In genomic region chr15:79685141-79685641, GRCm38 (mm10) we compare ENCODE assay signal across 9 mouse cellular contexts. TPM values are rescaled to one million over a fixed set of nuclear protein-coding genes. Genes with fewer than 3 reads are reported as not detected.
DNase-seq lines count a peak whose midpoint lies in the region; ATAC-seq and TF ChIP-seq lines count a peak whose summit lies in the region.
"Had no signal": no experiment of that assay in that cellular context is flagged by ENCODE, and none has a peak within 500 bp of the region (broad histone marks: within the 10 kb centered on the region; RNA-seq: fewer than 3 reads in every experiment).

No protein-coding gene starts in this region.

- H3K27ac ChIP-seq in liver, adult 2 months (replicated peaks; ENCODE audit: insufficient read depth, low read depth, low read length): peak overlapping the region; percentile 45
- H3K27ac ChIP-seq in forebrain, embryonic 13.5 days: no peak overlapping the region
- no peak overlapping the region for H3K27ac ChIP-seq in neural tube, embryonic 14.5 days (ENCODE audit: low read depth, low read length)
- H3K27ac ChIP-seq: macrophage had no signal

- peak overlapping the region; percentile 50; the same call in 1 of the 2 replicates for H3K9ac ChIP-seq in liver, adult 2 months (ENCODE audit: low read depth, low read length)
- peak overlapping the region; percentile 92 for H3K9ac ChIP-seq in forebrain, embryonic 13.5 days
- H3K9ac ChIP-seq in neural tube, embryonic 14.5 days (replicated peaks; ENCODE audit: low read depth, low read length): 0 out of 2 replicates have a peak overlapping the region, but pooled peaks have one; percentile 34

- peak overlapping the region; percentile 28 for H3K4me3 ChIP-seq in liver, adult 2 months (ENCODE audit: insufficient read depth, low read depth, low read length)
- peak overlapping the region; percentile 95 for H3K4me3 ChIP-seq in forebrain, embryonic 13.5 days
- peak overlapping the region; percentile 91 for H3K4me3 ChIP-seq in neural tube, embryonic 14.5 days (ENCODE audit: low read depth, low read length)

- no peak for TF ChIP-seq POLR2A in liver, adult 2 months (IDR thresholded peaks at IDR 0.05; ENCODE audit: extremely low read depth, insufficient read depth, low read length)

- intact Hi-C loops in gastrocnemius, postnatal 14 days (cut with DNase I; ENCODE audit: low total_unique reads): no loop called here
- intact Hi-C loops in gastrocnemius, postnatal 36 days (cut with DNase I): no loop called here

- no peak for TF ChIP-seq CTCF in liver, adult 2 months (IDR thresholded peaks at IDR 0.05; ENCODE audit: low read depth, low read length)

- WGBS in liver, adult 2 months: 14% methylated on average over 6 of the region's 6 CpGs
- WGBS in forebrain, embryonic 13.5 days: 59% methylated on average over 6 of the region's 6 CpGs
- 46% methylated on average over 6 of the region's 6 CpGs for WGBS in neural tube, embryonic 14.5 days

- ATAC-seq in forebrain, embryonic 13.5 days: no peak
- ATAC-seq in neural tube, embryonic 14.5 days (ENCODE audit: low read depth): no peak
- ATAC-seq in megakaryocyte-erythroid progenitor cell, adult 5-6 weeks (replicated peaks; ENCODE audit: low FRiP score, low TSS enrichment, poor library complexity, severe bottlenecking): no peak

- H3K27me3 ChIP-seq in liver, adult 2 months (ENCODE audit: control insufficient read depth, insufficient read depth, low read length): no peaks in the 10 kb centered on the region
- no peaks in the 10 kb centered on the region for H3K27me3 ChIP-seq in forebrain, embryonic 13.5 days
- no peaks in the 10 kb centered on the region for H3K27me3 ChIP-seq in neural tube, embryonic 14.5 days (ENCODE audit: control insufficient read depth, insufficient read depth, low read length)

- peaks cover 46% of the 10 kb centered on the region for H3K4me1 ChIP-seq in liver, adult 2 months (ENCODE audit: control insufficient read depth, insufficient read depth, low read length)
- H3K4me1 ChIP-seq in forebrain, embryonic 13.5 days: peaks cover 57% of the 10 kb centered on the region
- H3K4me1 ChIP-seq in neural tube, embryonic 14.5 days (ENCODE audit: control insufficient read depth, insufficient read depth, low read length): peaks cover 47% of the 10 kb centered on the region

- peaks cover 28% of the 10 kb centered on the region; the same call in 1 of the 2 replicates for H3K79me2 ChIP-seq in liver, adult 2 months (ENCODE audit: control insufficient read depth, insufficient read depth, low read length)

- no peaks in the 10 kb centered on the region for H3K9me3 ChIP-seq in forebrain, embryonic 13.5 days (replicated peaks)
- H3K9me3 ChIP-seq in neural tube, embryonic 14.5 days (ENCODE audit: control insufficient read depth, low read length): no peaks in the 10 kb centered on the region

- DNase-seq in liver, adult 2 months (ENCODE audit: extremely low read depth, low read depth, low spot score): peak; percentile 76
- DNase-seq in liver: no peak
- DNase-seq in kidney, postnatal 14 days: peak; percentile 62
- DNase-seq in gastrocnemius, postnatal 14 days: no peak
- no peak for DNase-seq in gastrocnemius, postnatal 36 days

- peak overlapping the region; percentile 85 for H3K4me2 ChIP-seq in forebrain, embryonic 13.5 days
- H3K4me2 ChIP-seq in neural tube, embryonic 14.5 days (ENCODE audit: low read depth, low read length): peak overlapping the region; percentile 71

- H3K36me3 ChIP-seq in liver, adult 2 months (ENCODE audit: control insufficient read depth, insufficient read depth, low read length): no peaks in the 10 kb centered on the region
- no peaks in the 10 kb centered on the region for H3K36me3 ChIP-seq in forebrain, embryonic 13.5 days (ENCODE audit: poor library complexity, severe bottlenecking)
- H3K36me3 ChIP-seq in neural tube, embryonic 14.5 days (ENCODE audit: control insufficient read depth, insufficient read depth, low read length): no peaks in the 10 kb centered on the region

RNA-seq across cellular contexts. Expression of gene Josd1, which starts 2.5 kb away (rescaled TPM):
- 19.0 and 25.6 TPM in 2 replicates for total RNA-seq in liver, adult 2 months (2014; rRNA removed)
- polyA plus RNA-seq in liver, adult 2 months (2012; rRNA removed): 21.9 and 22.6 TPM in 2 replicates
- 17.9 and 18.7 TPM in 2 replicates for polyA plus RNA-seq in forebrain, embryonic 13.5 days (2015; fragmentation: Nextera tagmentation; extraction: Ambion mirVana)
- polyA plus RNA-seq in neural tube, embryonic 14.5 days (2014; fragmentation: Nextera tagmentation; extraction: Ambion mirVana): 16.0 and 18.3 TPM in 2 replicates
- 43.6 and 59.8 TPM in 2 replicates for total RNA-seq in megakaryocyte-erythroid progenitor cell, adult 5-6 weeks (2014; fragmentation: Nextera tagmentation)
- total RNA-seq in megakaryocyte-erythroid progenitor cell, adult 5-6 weeks (2017): 43.8 and 49.8 TPM in 2 replicates
- 10 to 100 TPM in 1 of 2 experiments, 1 to 10 TPM in 1; 9.8 to 11.1 TPM for total RNA-seq in gastrocnemius, postnatal 14 days (2021)
- 10 to 100 TPM; 12.1 to 13.3 TPM for total RNA-seq in gastrocnemius, postnatal 36 days (2021)

RNA-seq across cellular contexts. Expression of gene Gtpbp1, which starts 5.5 kb away (rescaled TPM):
- total RNA-seq in liver, adult 2 months (2014; rRNA removed): 8.1 and 8.5 TPM in 2 replicates
- 12.8 and 13.2 TPM in 2 replicates for polyA plus RNA-seq in liver, adult 2 months (2012; rRNA removed)
- polyA plus RNA-seq in forebrain, embryonic 13.5 days (2015; fragmentation: Nextera tagmentation; extraction: Ambion mirVana): 47.2 and 50.9 TPM in 2 replicates
- polyA plus RNA-seq in neural tube, embryonic 14.5 days (2014; fragmentation: Nextera tagmentation; extraction: Ambion mirVana): 37.5 and 41.2 TPM in 2 replicates
- total RNA-seq in megakaryocyte-erythroid progenitor cell, adult 5-6 weeks (2014; fragmentation: Nextera tagmentation): 73.3 and 79.3 TPM in 2 replicates
- total RNA-seq in megakaryocyte-erythroid progenitor cell, adult 5-6 weeks (2017): 99.5 and 126 TPM in 2 replicates
- 10 to 100 TPM; 17.7 to 18.0 TPM for total RNA-seq in gastrocnemius, postnatal 14 days (2021)
- 10 to 100 TPM; 22.5 to 24.2 TPM for total RNA-seq in gastrocnemius, postnatal 36 days (2021)

RNA-seq across cellular contexts. Expression of gene Tomm22, which starts 14.5 kb away (rescaled TPM):
- total RNA-seq in liver, adult 2 months (2014; rRNA removed): 46.0 and 52.8 TPM in 2 replicates
- polyA plus RNA-seq in liver, adult 2 months (2012; rRNA removed): 22.2 and 23.9 TPM in 2 replicates
- 288 TPM in 2 replicates for polyA plus RNA-seq in forebrain, embryonic 13.5 days (2015; fragmentation: Nextera tagmentation; extraction: Ambion mirVana)
- polyA plus RNA-seq in neural tube, embryonic 14.5 days (2014; fragmentation: Nextera tagmentation; extraction: Ambion mirVana): 253 TPM in 2 replicates
- total RNA-seq in megakaryocyte-erythroid progenitor cell, adult 5-6 weeks (2014; fragmentation: Nextera tagmentation): 195 and 205 TPM in 2 replicates
- total RNA-seq in megakaryocyte-erythroid progenitor cell, adult 5-6 weeks (2017): 85.4 and 108 TPM in 2 replicates
- total RNA-seq in gastrocnemius, postnatal 14 days (2021): 10 to 100 TPM; 78.3 to 80.4 TPM
- total RNA-seq in gastrocnemius, postnatal 36 days (2021): 10 to 100 TPM; 56.5 to 60.2 TPM

RNA-seq across cellular contexts. Expression of gene Cby1, which starts 26.2 kb away (rescaled TPM):
- 6.6 and 6.8 TPM in 2 replicates for total RNA-seq in liver, adult 2 months (2014; rRNA removed)
- polyA plus RNA-seq in liver, adult 2 months (2012; rRNA removed): 3.3 and 4.4 TPM in 2 replicates
- polyA plus RNA-seq in forebrain, embryonic 13.5 days (2015; fragmentation: Nextera tagmentation; extraction: Ambion mirVana): 103 and 109 TPM in 2 replicates
- 78.0 and 85.6 TPM in 2 replicates for polyA plus RNA-seq in neural tube, embryonic 14.5 days (2014; fragmentation: Nextera tagmentation; extraction: Ambion mirVana)
- total RNA-seq in megakaryocyte-erythroid progenitor cell, adult 5-6 weeks (2014; fragmentation: Nextera tagmentation): 18.3 and 32.9 TPM in 2 replicates
- 57.0 and 65.7 TPM in 2 replicates for total RNA-seq in megakaryocyte-erythroid progenitor cell, adult 5-6 weeks (2017)
- 10 to 100 TPM; 17.2 to 18.0 TPM for total RNA-seq in gastrocnemius, postnatal 14 days (2021)
- total RNA-seq in gastrocnemius, postnatal 36 days (2021): 10 to 100 TPM; 12.1 to 14.5 TPM

RNA-seq across cellular contexts. Expression of gene Fam227a, which starts 26.4 kb away (rescaled TPM):
- 0.83 and 1.1 TPM in 2 replicates for total RNA-seq in liver, adult 2 months (2014; rRNA removed)
- polyA plus RNA-seq in liver, adult 2 months (2012; rRNA removed): 0.14 and 0.20 TPM in 2 replicates
- 5.8 and 6.3 TPM in 2 replicates for polyA plus RNA-seq in forebrain, embryonic 13.5 days (2015; fragmentation: Nextera tagmentation; extraction: Ambion mirVana)
- 6.1 and 7.8 TPM in 2 replicates for polyA plus RNA-seq in neural tube, embryonic 14.5 days (2014; fragmentation: Nextera tagmentation; extraction: Ambion mirVana)
- 1.1 and 11.4 TPM in 2 replicates for total RNA-seq in megakaryocyte-erythroid progenitor cell, adult 5-6 weeks (2014; fragmentation: Nextera tagmentation)
- 2.2 TPM in 1 of 2 replicates, not detected in the other for total RNA-seq in megakaryocyte-erythroid progenitor cell, adult 5-6 weeks (2017)
- total RNA-seq in gastrocnemius, postnatal 14 days (2021): 1 to 10 TPM in 1 of 2 experiments, under 1 TPM in 1; 0.53 to 1.4 TPM
- under 1 TPM; 0.81 to 0.87 TPM for total RNA-seq in gastrocnemius, postnatal 36 days (2021)

Comparison
In these comparisons a context has a peak if more than half of its experiments do, and no peak if none do; other contexts are left out.
1. DNase-seq: peak in liver, adult 2 months (single experiment) and kidney, postnatal 14 days (single experiment); none in liver (single experiment), gastrocnemius, postnatal 14 days (single experiment) and gastrocnemius, postnatal 36 days (0 of 2).
2. H3K4me3 ChIP-seq: peak in every context shown above with its lines; median percentile 95 in forebrain, embryonic 13.5 days; 91 in neural tube, embryonic 14.5 days; 28 in liver, adult 2 months.
3. H3K9ac ChIP-seq: peak in every context shown above with its lines; median percentile 92 in forebrain, embryonic 13.5 days; 50 in liver, adult 2 months; 34 in neural tube, embryonic 14.5 days.